ENCODE assay signal across 10 mouse cellular contexts in the genomic region with DNA sequence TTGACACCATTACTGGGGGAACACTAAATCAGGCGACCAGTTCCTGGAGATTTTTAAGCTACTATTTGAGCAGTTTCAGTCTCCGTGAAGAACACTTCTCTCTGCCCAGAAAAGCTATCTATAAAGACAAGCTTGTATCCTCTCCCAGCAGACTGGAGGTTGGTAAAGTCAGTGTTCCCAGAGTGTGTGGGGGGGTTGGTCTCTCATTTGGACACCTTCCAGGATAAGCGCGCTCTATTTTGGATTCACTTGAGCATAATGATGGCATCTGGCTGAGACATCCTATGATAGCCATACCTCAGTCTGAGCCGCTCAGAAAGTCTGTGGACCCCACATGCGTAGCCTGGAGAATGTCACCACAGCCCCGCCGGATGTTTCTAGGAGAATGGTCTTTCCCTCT.
"Had no signal": no experiment of that assay in that cellular context is flagged by ENCODE, and none has a peak within 500 bp of the region (broad histone marks: within the 10 kb centered on the region; RNA-seq: fewer than 3 reads in every experiment).

No protein-coding gene starts in this region.

- ATAC-seq: midbrain, embryonic 16.5 days had no signal

- DNase-seq: kidney, adult 11 months; kidney, adult 9 months; kidney, postnatal 36 days; layer of hippocampus, adult 9-11 months; layer of hippocampus, postnatal 36 days; lung, adult 2 months; lung, postnatal 14 days; spleen, adult 18-20 months; thymus, postnatal 36 days had no signal
